ENCODE assay signal across 26 mouse cellular contexts in the genomic region with DNA sequence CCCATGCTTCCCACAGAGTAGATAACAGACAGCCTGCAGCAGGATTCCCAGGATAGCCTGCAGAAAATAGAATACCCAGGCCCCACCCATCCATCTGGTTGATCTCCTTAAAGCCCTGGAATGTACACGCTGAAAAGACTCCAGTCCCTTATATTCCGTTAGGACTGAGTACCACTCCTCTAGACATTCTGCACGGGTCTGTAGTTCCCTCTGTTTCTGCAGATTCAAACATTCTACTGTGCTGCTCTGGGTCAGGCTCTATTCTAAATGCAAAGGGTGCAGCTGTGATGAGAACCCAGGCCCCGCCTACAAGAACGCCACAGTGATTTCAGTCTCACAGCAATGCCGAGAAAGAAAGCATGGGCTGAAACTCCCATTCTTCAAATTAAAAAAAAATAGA. TPM values are rescaled to one million over a fixed set of nuclear protein-coding genes. Genes with fewer than 3 reads are reported as not detected.
DNase-seq lines count a peak whose midpoint lies in the region; ATAC-seq lines count a peak whose summit lies in the region.
"Had no signal": no experiment of that assay in that cellular context is flagged by ENCODE, and none has a peak within 500 bp of the region (broad histone marks: within the 10 kb centered on the region; RNA-seq: fewer than 3 reads in every experiment).

No protein-coding gene starts in this region.

- no peak overlapping the region for H3K27ac ChIP-seq in embryonic facial prominence, embryonic 11.5 days (replicated peaks; ENCODE audit: low read depth, low read length)
- H3K27ac ChIP-seq in embryonic facial prominence, embryonic 10.5 days (replicated peaks): no peak overlapping the region
- H3K27ac ChIP-seq in heart, embryonic 14.5 days (replicated peaks in 1 of 2; ENCODE audit: control insufficient read depth in 1 of 2, insufficient read depth in 1 of 2, low read depth in 2 of 2, low read length in 2 of 2): no peak overlapping the region
- H3K27ac ChIP-seq: midbrain, embryonic 13.5 days; neural tube, embryonic 12.5 days had no signal

- no peaks in the 10 kb centered on the region for H3K36me3 ChIP-seq in embryonic facial prominence, embryonic 11.5 days (replicated peaks; ENCODE audit: control insufficient read depth, insufficient read depth, low read depth, low read length)
- no peaks in the 10 kb centered on the region for H3K36me3 ChIP-seq in embryonic facial prominence, embryonic 10.5 days (replicated peaks)
- no peaks in the 10 kb centered on the region for H3K36me3 ChIP-seq in heart, embryonic 14.5 days (ENCODE audit: control insufficient read depth, insufficient read depth, low read length)
- H3K36me3 ChIP-seq: G1E; midbrain, embryonic 13.5 days; neural tube, embryonic 12.5 days had no signal

- H3K9me3 ChIP-seq in embryonic facial prominence, embryonic 11.5 days (replicated peaks; ENCODE audit: control insufficient read depth, low read length): no peaks in the 10 kb centered on the region
- no peaks in the 10 kb centered on the region for H3K9me3 ChIP-seq in embryonic facial prominence, embryonic 10.5 days
- H3K9me3 ChIP-seq in heart, embryonic 14.5 days (ENCODE audit: control insufficient read depth, low read length): no peaks in the 10 kb centered on the region
- H3K9me3 ChIP-seq: G1E; midbrain, embryonic 13.5 days; neural tube, embryonic 12.5 days had no signal

- H3K27me3 ChIP-seq in embryonic facial prominence, embryonic 11.5 days (ENCODE audit: control insufficient read depth, insufficient read depth, low read length): no peaks in the 10 kb centered on the region
- H3K27me3 ChIP-seq in embryonic facial prominence, embryonic 10.5 days (replicated peaks; ENCODE audit: low read depth, poor library complexity, severe bottlenecking): no peaks in the 10 kb centered on the region
- no peaks in the 10 kb centered on the region for H3K27me3 ChIP-seq in heart, embryonic 14.5 days (ENCODE audit: control insufficient read depth, insufficient read depth, low read length)
- H3K27me3 ChIP-seq: midbrain, embryonic 13.5 days; neural tube, embryonic 12.5 days had no signal

- no peaks in the 10 kb centered on the region for H3K4me1 ChIP-seq in embryonic facial prominence, embryonic 11.5 days (ENCODE audit: control insufficient read depth, insufficient read depth, low read length)
- peaks cover 25% of the 10 kb centered on the region for H3K4me1 ChIP-seq in embryonic facial prominence, embryonic 10.5 days
- H3K4me1 ChIP-seq in heart, embryonic 14.5 days (ENCODE audit: control insufficient read depth in 2 of 2, insufficient read depth in 2 of 2, low read length in 2 of 2): peaks cover 3 to 7% of the 10 kb centered on the region in 2 experiments; a peak in 2 of 4 replicates
- H3K4me1 ChIP-seq: neural tube, embryonic 12.5 days had no signal

- H3K4me3 ChIP-seq in embryonic facial prominence, embryonic 11.5 days (ENCODE audit: low read depth, low read length): no peak overlapping the region
- no peak overlapping the region for H3K4me3 ChIP-seq in embryonic facial prominence, embryonic 10.5 days
- no peak overlapping the region for H3K4me3 ChIP-seq in heart, embryonic 14.5 days (ENCODE audit: control insufficient read depth in 1 of 2, insufficient read depth in 1 of 2, low read depth in 1 of 2, low read length in 2 of 2)
- H3K4me3 ChIP-seq: midbrain, embryonic 13.5 days; neural tube, embryonic 12.5 days had no signal

- ATAC-seq in embryonic facial prominence, embryonic 11.5 days (replicated peaks; ENCODE audit: insufficient number of reproducible peaks, low FRiP score, low TSS enrichment, low read depth): peak; percentile 59; the same call in 1 of the 2 replicates
- ATAC-seq in heart, embryonic 14.5 days (ENCODE audit: insufficient number of reproducible peaks, insufficient read depth, low FRiP score, low read depth): no peak
- ATAC-seq: CD4-positive, CD25-positive, alpha-beta regulatory T cell, adult 4 months; hindbrain, embryonic 16.5 days; intestine, postnatal 0 days; liver, postnatal 0 days had no signal

- WGBS in embryonic facial prominence, embryonic 11.5 days: 30% methylated on average over 6 of the region's 6 CpGs
- 35% methylated on average over 6 of the region's 6 CpGs for WGBS in embryonic facial prominence, embryonic 10.5 days
- 14% methylated on average over 6 of the region's 6 CpGs for WGBS in heart, embryonic 14.5 days

- no peak overlapping the region for H3K9ac ChIP-seq in embryonic facial prominence, embryonic 11.5 days (replicated peaks; ENCODE audit: low read length)
- H3K9ac ChIP-seq in heart, embryonic 14.5 days (ENCODE audit: low read length): no peak overlapping the region
- H3K9ac ChIP-seq: liver, postnatal 0 days; midbrain, embryonic 13.5 days; neural tube, embryonic 12.5 days had no signal

- H3K4me2 ChIP-seq in embryonic facial prominence, embryonic 11.5 days (ENCODE audit: low read depth, low read length): no peak overlapping the region
- peak overlapping the region; percentile 27 for H3K4me2 ChIP-seq in heart, embryonic 14.5 days (ENCODE audit: low read length)
- H3K4me2 ChIP-seq: midbrain, embryonic 13.5 days; neural tube, embryonic 12.5 days had no signal

- no peak for DNase-seq in embryonic facial prominence, embryonic 11.5 days (ENCODE audit: low spot score)
- no peak for DNase-seq in embryonic facial prominence, embryonic 10.5 days (ENCODE audit: low spot score)
- DNase-seq in heart, adult 11 months: no peak
- peak; percentile 35 to 66 for DNase-seq in right cerebral cortex, postnatal 10 days (ENCODE audit: low spot score in 2 of 2)
- DNase-seq in right cerebral cortex, adult 18-20 months: no peak
- peak; percentile 10 to 13 for DNase-seq in frontal cortex, postnatal 14 days (ENCODE audit: low spot score in 2 of 2)
- no peak for DNase-seq in testis, postnatal 10 days (ENCODE audit: low spot score)
- DNase-seq: adrenal gland, postnatal 14 days; cerebellum, adult 18-20 months; cerebellum, postnatal 25 days; embryo, embryonic 11 days; gastrocnemius, postnatal 36 days; liver, postnatal 0 days; lung, postnatal 10 days; thymus, adult 18-20 months had no signal

RNA-seq across cellular contexts. Expression of a gene that starts 20.2 kb away (rescaled TPM):
- polyA plus RNA-seq in embryonic facial prominence, embryonic 11.5 days (2014; fragmentation: Nextera tagmentation; extraction: Ambion mirVana): not detected in 2 replicates
- polyA plus RNA-seq in embryonic facial prominence, embryonic 10.5 days (2016; fragmentation: Nextera tagmentation; extraction: Ambion mirVana): not detected in 2 replicates
- polyA plus RNA-seq in heart, embryonic 14.5 days (2014; fragmentation: Nextera tagmentation; extraction: Ambion mirVana): not detected in 2 replicates
- polyA plus RNA-seq: CD4-positive, CD25-positive, alpha-beta regulatory T cell, adult 4 months; G1E; hindbrain, embryonic 16.5 days; intestine, postnatal 0 days; kidney, embryonic 16.5 days; large intestine, adult 2 months; liver, adult 2 months; liver, postnatal 0 days; midbrain, embryonic 13.5 days; neural tube, embryonic 12.5 days; urinary bladder, adult 2 months had no signal

RNA-seq across cellular contexts. Expression of a gene that starts 32.0 kb away (rescaled TPM):
- polyA plus RNA-seq in embryonic facial prominence, embryonic 11.5 days (2014; fragmentation: Nextera tagmentation; extraction: Ambion mirVana): 4.4 and 4.9 TPM in 2 replicates
- polyA plus RNA-seq in embryonic facial prominence, embryonic 10.5 days (2016; fragmentation: Nextera tagmentation; extraction: Ambion mirVana): 1.9 and 2.4 TPM in 2 replicates
- not detected in 2 replicates for polyA plus RNA-seq in heart, embryonic 14.5 days (2014; fragmentation: Nextera tagmentation; extraction: Ambion mirVana)
- polyA plus RNA-seq: CD4-positive, CD25-positive, alpha-beta regulatory T cell, adult 4 months; G1E; intestine, postnatal 0 days; kidney, embryonic 16.5 days; large intestine, adult 2 months; liver, adult 2 months; liver, postnatal 0 days; urinary bladder, adult 2 months had no signal

RNA-seq across cellular contexts. Expression of a gene that starts 58.6 kb away (rescaled TPM):
- not detected in 2 replicates for polyA plus RNA-seq in embryonic facial prominence, embryonic 11.5 days (2014; fragmentation: Nextera tagmentation; extraction: Ambion mirVana)
- 0.08 and 0.10 TPM in 2 replicates for polyA plus RNA-seq in embryonic facial prominence, embryonic 10.5 days (2016; fragmentation: Nextera tagmentation; extraction: Ambion mirVana)
- not detected in 2 replicates for polyA plus RNA-seq in heart, embryonic 14.5 days (2014; fragmentation: Nextera tagmentation; extraction: Ambion mirVana)
- polyA plus RNA-seq: CD4-positive, CD25-positive, alpha-beta regulatory T cell, adult 4 months; G1E; intestine, postnatal 0 days; kidney, embryonic 16.5 days; large intestine, adult 2 months; liver, adult 2 months; liver, postnatal 0 days; neural tube, embryonic 12.5 days had no signal

Comparison
In these comparisons a context has a peak if more than half of its experiments do, and no peak if none do; other contexts are left out.
1. DNase-seq: peak in right cerebral cortex, postnatal 10 days (2 of 2) and frontal cortex, postnatal 14 days (2 of 2); none in embryonic facial prominence, embryonic 11.5 days (single experiment), embryonic facial prominence, embryonic 10.5 days (single experiment), heart, adult 11 months (single experiment), right cerebral cortex, adult 18-20 months (single experiment) and testis, postnatal 10 days (single experiment).